Mouse (Mus musculus) left cerebral cortex, adult 9 months (tissue): ENCODE results near the gene Atp13a3.

Experiments
- DNase-seq, 2 experiments: peaks; one replicate each; pipeline ENCODE4 v3.0.0; 2022; ENCODE audit warnings: low spot score in 2 of 2

The Atp13a3 gene

GRCm38 (mm10) chr16:30314236-30314635, 91.5 kb downstream of the Atp13a3 start:
- DNase-seq, result no peak

- DNase-seq, result no peak
Measured at GRCm38 (mm10) chr16:30310647-30311046, 95.1 kb downstream of the Atp13a3 start, which contains the start of gene Gp5. TSS of gene Gp5 (minus strand) at chr16:30310779.

- DNase-seq, result no peak
Measured at GRCm38 (mm10) chr16:30310171-30310515, 95.6 kb downstream of the Atp13a3 start.

GRCm38 (mm10) chr16:30309395-30310170, 96.2 kb downstream of the Atp13a3 start:
- peak in 1 of 2 experiments; percentile 20 for DNase-seq

- peak; percentile 36 to 65 for DNase-seq
Measured at GRCm38 (mm10) chr16:30308616-30309394, 97.0 kb downstream of the Atp13a3 start.

- DNase-seq, result no peak
Measured at GRCm38 (mm10) chr16:30307961-30308615, 97.7 kb downstream of the Atp13a3 start.

- DNase-seq, result no peak
Measured at GRCm38 (mm10) chr16:30307306-30307705, 98.5 kb downstream of the Atp13a3 start.

- no peak for DNase-seq
Measured at GRCm38 (mm10) chr16:30306102-30306501, 99.7 kb downstream of the Atp13a3 start.

- no peak for DNase-seq
Measured at GRCm38 (mm10) chr16:30304236-30304635, 101.5 kb downstream of the Atp13a3 start.

GRCm38 (mm10) chr16:30303411-30303810, 102.4 kb downstream of the Atp13a3 start:
- DNase-seq, result no peak

GRCm38 (mm10) chr16:30302686-30303085, 103.1 kb downstream of the Atp13a3 start:
- no peak for DNase-seq

- DNase-seq, result no peak
Measured at GRCm38 (mm10) chr16:30299711-30300277, 106.0 kb downstream of the Atp13a3 start.

GRCm38 (mm10) chr16:30297450-30297849, 108.3 kb downstream of the Atp13a3 start:
- DNase-seq, result no peak

GRCm38 (mm10) chr16:30296601-30297275, 109.0 kb downstream of the Atp13a3 start:
- DNase-seq, result no peak

- no peak for DNase-seq
Measured at GRCm38 (mm10) chr16:30295106-30295505, 110.7 kb downstream of the Atp13a3 start.

- DNase-seq, result no peak
Measured at GRCm38 (mm10) chr16:30290436-30290835, 115.3 kb downstream of the Atp13a3 start.

GRCm38 (mm10) chr16:30285701-30286100, 120.1 kb downstream of the Atp13a3 start:
- DNase-seq, result no peak

- no peak for DNase-seq
Measured at GRCm38 (mm10) chr16:30283743-30284337, 121.9 kb downstream of the Atp13a3 start.

GRCm38 (mm10) chr16:30282844-30283495, 122.8 kb downstream of the Atp13a3 start, which contains the start of gene Lrrc15:
TSS of gene Lrrc15 (minus strand) at chr16:30283256.
- DNase-seq, result no peak

GRCm38 (mm10) chr16:30280676-30281297, 125.0 kb downstream of the Atp13a3 start:
- DNase-seq, result no peak
